Mouse (Mus musculus): ENCODE results near the gene Hmga1b.
"Not testable (repeated sequence)": the region's sequence is repeated elsewhere in the genome, so short reads cannot be mapped to it uniquely, and the experiment has no call there.

Hmga1b gene

DNA sequence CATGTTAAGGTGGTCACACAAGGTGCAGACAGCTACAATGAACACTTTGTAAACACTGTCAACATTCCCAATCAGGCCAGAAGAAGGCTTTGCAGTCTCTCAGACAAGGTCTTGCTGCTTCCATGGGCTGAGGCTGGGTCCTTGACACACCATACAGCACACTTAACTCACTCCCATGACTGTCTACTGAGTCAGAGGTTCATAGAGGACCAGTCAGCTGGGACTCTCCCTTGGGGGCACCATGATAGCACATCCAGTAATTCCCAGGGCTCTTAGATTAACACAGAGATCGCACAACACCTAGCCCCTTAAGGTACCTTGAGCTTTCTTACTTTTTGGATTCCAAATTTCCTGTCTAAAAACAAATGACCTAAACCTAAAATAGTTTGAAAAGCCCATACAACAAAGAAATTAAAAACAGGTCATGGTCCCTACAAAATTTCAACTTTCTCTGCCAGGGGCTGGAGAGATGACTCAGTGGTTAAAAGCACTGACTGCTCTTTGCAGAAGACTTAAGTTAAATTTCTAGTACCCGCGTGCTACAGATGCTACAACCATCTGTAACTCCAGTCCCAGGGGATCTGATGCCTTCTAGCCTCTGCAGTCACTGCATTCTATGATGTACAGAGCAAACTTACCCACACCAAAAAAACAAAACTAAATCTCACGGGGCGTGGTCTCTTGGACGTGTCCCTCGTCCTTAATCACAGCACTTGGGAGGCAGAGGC lies 11.0 kb downstream of the Hmga1b start:
- in situ Hi-C loops (cut with MboI; ENCODE audit: low pct_unique_long_range_greater_than_20kb in 1 of 2, low sequenced_read_pairs in 2 of 2, unreplicated experiment in 1 of 2) = loop anchor here in 1 of 2 experiments (5.0 kb wide), 1 partner anchor 46 kb away; the partner anchor contains the start of gene Dcxr

DNA sequence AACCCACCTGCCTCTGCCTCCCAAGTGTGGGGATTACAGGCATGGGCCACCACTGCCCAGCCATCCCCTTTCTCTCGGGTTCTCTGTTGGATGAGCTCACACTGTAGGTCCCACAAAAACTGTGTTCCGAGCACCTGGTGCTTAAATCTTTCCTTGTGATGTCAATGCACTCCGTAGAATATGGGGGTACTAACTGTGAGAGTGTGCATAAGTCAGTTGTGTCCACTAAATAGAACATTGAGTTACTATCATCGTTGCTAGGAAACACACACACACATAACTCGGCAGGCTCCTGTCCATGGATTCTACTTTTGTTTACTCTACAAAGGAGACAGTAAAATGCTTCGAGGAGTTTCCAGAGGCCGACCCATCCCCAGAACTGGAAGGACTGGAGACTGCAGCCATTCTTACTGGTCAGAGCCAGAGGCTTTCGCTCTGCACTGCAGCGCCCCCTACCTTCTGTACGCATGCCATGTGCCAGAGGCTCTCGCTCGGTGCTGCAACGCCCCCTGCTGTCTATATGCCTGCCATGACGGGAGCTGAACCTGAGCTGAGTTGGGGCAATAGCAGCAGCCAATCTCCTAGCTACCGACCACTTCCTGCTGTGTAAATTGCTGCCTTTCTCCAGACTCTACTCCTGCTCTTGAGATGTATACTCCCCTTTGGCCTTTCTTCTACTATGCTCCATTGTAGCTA lies 13.3 kb downstream of the Hmga1b start:
- in situ Hi-C loops (cut with MboI; ENCODE audit: low pct_unique_long_range_greater_than_20kb in 1 of 2, low sequenced_read_pairs in 2 of 2, unreplicated experiment in 1 of 2) = no loop called here

DNA sequence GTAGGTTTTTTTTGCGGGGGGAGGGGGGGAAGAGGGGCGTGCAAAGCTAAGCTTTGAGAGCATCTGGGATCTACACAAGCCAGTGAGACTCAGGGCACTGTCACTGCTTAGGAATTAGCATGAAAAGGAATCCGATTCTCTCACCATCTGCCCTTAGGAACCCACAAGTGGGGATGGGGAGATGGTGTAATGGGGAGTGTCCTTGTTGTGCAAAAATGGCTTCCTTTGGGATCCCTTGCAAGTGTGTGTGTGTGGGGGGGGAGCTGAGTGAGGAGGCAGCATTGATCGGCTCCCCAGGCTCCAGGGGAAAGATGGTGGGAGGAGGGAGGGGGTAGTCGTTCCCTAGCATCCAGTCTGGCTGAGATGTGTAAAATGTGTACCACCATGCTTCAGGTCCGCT lies 14.5 kb downstream of the Hmga1b start:
- in situ Hi-C loops (cut with MboI; ENCODE audit: low pct_unique_long_range_greater_than_20kb in 1 of 2, low sequenced_read_pairs in 2 of 2, unreplicated experiment in 1 of 2) = no loop called here

DNA sequence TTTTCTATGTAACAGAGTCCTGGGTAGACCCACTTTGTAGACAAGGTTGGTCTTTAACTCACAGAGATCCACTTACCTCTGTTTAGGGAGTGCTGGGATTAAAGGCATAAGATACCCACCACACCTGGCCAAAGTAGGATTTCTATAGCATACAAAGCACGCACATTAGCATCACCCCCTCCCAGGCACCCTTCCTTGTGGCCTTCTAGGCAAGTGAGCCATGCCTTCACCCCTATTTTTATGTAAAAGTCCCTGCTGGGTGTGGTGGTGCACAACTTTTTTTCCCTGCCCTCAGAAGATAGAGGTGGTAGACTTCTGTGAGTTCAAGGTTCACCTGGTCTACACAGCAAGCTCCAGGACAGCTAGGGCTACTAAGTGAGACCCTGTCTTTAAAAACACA lies 17.3 kb downstream of the Hmga1b start:
- in situ Hi-C loops (cut with MboI; ENCODE audit: low pct_unique_long_range_greater_than_20kb in 1 of 2, low sequenced_read_pairs in 2 of 2, unreplicated experiment in 1 of 2) = no loop called here

DNA sequence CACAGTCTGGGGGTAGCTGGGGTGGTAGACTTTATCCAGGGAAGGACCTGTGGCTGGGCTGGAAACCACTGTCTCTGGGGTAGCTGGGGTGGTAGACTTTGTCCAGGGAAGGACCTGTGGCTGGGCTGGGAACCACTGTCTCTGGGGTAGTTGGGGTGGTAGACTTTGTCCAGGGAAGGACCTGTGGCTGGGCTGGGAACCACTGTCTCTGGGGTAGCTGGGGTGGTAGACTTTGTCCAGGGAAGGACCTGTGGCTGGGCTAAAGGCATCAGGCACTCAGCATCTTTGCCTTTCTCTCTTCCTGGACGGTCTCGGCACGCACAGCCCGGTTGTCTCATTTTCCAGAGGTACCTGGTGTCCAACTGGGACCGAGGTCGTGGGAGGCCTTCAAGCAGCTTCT lies 18.8 kb downstream of the Hmga1b start:
- in situ Hi-C loops (cut with MboI; ENCODE audit: low pct_unique_long_range_greater_than_20kb in 1 of 2, low sequenced_read_pairs in 2 of 2, unreplicated experiment in 1 of 2) = not testable (repeated sequence)

DNA sequence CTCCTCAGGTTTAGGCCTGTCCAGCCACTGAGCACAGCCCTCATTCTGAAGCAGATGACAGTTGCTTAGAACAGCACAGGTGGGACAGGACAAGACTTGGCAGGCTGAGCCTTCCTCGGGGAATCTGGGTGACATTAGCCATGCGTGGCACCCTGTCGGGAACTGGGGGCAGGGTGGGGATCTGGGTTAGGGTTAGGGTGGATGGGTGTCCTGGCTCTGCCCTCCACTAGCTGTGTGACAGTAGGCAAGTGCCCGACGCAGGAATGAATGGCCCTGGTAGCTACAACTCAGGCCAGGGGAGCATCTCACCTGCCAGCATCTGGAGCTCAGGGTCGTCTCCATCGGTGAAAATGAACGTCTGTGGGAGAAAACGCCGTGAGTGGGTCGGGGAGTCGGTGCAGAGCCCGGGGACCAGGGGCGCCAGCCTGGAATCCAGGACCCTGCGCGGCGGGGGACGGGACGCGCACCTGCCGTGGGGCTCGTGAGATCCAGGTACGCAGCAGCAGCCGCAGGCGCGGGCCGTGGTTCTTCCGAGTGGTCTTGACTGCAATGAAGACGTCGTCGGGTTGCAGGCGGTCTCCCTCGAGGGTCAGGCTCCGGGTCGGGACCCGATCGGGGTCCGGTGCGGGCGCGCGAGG lies 21.0 kb downstream of the Hmga1b start:
- in situ Hi-C loops (cut with MboI; ENCODE audit: low pct_unique_long_range_greater_than_20kb in 1 of 2, low sequenced_read_pairs in 2 of 2, unreplicated experiment in 1 of 2) = no loop called here

DNA sequence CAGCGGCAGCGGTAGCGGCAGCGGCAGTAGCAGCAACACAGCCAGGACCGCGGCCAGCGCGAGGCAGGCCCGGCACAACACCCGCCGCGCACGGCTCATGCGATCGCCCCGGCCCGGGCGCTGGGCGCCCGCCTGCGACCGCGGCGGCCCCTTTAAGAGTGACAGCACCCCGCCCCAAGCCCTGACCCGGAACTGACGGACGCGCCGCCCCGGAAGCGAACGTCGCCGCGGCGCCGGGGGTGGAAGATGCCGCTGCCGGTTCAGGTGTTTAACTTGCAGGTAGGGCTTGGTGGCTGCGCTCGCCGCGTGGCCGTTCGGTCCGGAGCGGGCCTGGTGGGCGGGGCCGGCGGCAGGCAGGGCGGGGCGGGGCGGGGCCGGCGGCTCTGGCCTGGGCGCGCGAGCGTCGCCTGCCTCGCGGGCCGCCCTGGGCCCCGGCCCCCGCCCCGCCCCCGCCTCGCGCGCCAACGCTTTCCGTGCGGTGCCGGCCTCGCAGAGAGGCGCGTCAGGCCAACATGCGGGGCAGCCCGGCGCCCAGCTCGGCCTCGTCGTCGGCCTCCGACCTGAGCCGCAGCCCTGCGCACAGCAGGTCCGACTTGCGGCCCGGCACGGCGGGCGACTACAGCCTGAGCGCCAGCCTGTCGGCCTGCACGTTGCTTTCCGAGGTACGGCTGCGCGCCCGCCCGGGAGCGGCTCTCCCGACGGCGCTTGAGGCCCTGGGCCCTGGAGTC lies 21.6 kb downstream of the Hmga1b start, which contains the start of the genes Rfng and Gps1:
Gene Rfng (minus strand): TSS at position 144 of the 728 bp plus-strand sequence.
Gene Gps1 (plus strand): TSS at position 209 of the 728 bp plus-strand sequence.
- in situ Hi-C loops (cut with MboI; ENCODE audit: low pct_unique_long_range_greater_than_20kb in 1 of 2, low sequenced_read_pairs in 2 of 2, unreplicated experiment in 1 of 2) = no loop called here

DNA sequence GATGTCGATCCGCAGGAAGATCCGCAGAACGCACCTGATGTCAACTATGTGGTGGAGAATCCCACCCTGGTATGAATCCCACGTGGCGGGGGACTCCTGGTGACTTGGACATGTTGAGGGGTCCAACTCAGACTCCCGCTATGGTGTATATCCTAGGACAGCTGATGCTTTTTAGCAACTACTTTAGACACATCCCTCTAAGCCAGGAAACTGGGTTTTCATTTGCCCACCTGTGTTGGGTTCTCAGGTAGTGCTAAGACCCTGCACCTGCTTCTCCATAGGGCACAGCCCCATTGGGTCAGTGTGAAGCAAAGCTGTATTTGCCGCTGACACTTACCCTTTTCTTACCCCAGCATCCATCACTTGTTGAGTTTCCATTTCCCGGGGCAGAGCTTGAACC lies 22.6 kb downstream of the Hmga1b start:
- in situ Hi-C loops (cut with MboI; ENCODE audit: low pct_unique_long_range_greater_than_20kb in 1 of 2, low sequenced_read_pairs in 2 of 2, unreplicated experiment in 1 of 2) = no loop called here

DNA sequence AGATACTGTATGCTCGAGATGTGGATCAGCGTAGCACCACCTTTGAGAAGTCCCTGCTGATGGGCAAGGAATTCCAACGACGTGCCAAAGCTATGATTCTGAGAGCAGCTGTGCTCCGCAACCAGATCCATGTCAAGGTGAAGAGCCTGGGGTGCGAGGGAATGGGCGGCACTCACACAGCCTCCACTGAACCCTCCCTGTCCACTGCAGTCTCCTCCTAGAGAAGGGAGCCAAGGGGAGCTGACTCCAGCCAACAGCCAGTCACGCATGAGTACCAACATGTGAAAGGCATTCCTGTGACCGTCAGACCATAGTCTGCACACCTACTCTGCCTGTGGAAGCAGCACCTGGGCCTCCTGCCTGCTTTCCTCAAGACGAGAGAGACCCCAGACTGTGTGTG lies 25.9 kb downstream of the Hmga1b start:
- in situ Hi-C loops (cut with MboI; ENCODE audit: low pct_unique_long_range_greater_than_20kb in 1 of 2, low sequenced_read_pairs in 2 of 2, unreplicated experiment in 1 of 2) = not testable (repeated sequence)

DNA sequence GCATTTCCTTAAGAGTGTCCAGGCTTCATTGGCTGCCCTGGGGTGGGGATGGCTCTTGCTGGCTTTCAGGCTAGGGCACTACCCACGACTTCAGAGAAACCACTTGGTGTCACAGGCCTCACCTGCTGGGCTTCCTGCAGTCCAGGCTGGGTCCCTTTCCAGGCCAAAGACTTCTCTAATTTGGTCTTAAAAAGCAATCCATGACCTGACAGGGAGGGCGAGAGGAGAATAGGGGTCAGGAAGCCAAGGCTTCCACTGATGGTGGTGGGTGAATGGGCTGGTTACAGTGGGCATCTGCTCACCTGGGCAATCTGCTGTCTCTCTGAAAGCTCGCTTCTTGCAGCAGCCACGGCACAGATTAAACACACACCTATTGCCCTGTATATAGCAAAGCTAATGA lies 26.8 kb downstream of the Hmga1b start:
- in situ Hi-C loops (cut with MboI; ENCODE audit: low pct_unique_long_range_greater_than_20kb in 1 of 2, low sequenced_read_pairs in 2 of 2, unreplicated experiment in 1 of 2) = no loop called here

DNA sequence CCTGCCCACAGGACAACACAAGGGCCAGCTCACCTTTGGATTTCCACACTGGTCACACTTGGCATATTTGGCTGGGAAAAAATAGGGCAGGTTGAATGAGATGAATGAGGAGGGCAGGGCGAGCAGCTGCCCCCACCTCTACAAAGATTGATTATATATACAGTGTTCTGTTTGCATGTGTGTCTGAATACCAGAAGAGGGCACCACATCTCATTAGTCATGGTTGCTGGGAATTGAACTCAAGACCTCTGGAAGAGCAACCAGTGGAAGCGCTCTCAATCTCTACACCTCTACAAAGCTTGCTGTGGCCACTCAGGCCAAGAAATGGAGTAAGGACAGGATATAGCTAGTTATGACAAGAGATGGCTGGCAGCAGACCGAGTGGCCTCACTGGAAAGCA lies 27.2 kb downstream of the Hmga1b start:
- in situ Hi-C loops (cut with MboI; ENCODE audit: low pct_unique_long_range_greater_than_20kb in 1 of 2, low sequenced_read_pairs in 2 of 2, unreplicated experiment in 1 of 2) = no loop called here

DNA sequence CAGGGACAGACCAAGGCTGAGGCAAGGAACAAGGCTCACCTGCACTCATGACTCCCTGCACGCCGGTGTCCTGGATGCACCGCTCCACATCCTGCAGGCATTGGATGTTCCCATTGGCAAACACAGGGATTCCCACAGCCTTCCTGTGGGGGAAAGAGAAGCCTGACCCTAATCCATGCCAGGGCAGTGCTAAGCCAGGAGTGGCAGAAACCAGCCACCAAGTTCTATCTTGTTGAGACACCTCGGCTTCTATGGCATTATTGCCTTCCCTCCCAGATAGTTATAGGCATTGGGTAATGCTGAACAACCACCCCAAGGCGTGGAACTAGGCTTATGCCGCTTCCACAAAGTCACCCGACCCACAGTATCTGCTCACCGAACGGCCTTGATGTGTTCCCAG lies 30.1 kb downstream of the Hmga1b start:
- in situ Hi-C loops (cut with MboI; ENCODE audit: low pct_unique_long_range_greater_than_20kb in 1 of 2, low sequenced_read_pairs in 2 of 2, unreplicated experiment in 1 of 2) = no loop called here

DNA sequence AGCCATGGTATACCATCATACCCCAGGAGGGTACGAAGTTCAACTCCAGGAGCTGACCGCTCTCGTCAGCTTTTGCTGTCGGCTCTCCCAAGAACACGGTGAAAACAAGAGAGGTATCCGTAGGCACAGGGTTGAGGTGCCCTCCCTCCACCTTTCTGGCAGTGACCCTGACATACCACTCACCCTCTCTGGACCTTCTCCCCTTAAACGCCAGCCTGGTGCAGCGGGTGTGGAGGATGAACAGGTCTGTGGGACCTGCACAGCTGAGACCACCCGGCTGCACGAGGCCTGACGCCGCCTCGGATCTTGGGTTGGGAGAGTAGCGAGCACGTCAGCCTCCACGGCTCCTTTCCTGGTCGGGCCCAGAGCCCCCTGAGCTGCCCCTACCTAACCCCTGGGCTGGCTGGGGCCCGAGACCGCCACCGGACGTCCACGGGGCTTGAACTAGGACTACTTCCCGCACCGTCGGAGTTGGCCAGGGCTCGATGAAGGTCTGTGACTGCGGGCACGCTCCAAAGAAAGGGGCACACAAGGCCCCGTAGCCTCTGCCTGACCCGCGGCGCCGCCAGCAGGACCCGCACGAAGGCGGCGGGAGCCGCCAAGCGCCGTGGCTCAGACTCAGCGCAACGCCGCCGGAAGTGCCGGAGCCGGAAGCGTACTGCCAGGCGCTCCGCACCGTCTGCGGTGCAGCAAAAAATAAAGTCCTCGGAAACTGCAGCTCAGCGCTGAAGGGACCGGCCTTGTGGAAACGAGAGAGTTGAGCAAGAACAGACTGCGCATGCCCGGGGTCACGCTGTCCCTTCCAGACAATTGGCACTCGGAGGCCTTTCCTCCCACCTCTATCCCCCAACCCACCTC lies 33.4 kb downstream of the Hmga1b start, which contains the start of gene Dus1l:
Gene Dus1l (minus strand): TSS at position 648 of the 858 bp plus-strand sequence.
- in situ Hi-C loops (cut with MboI; ENCODE audit: low pct_unique_long_range_greater_than_20kb in 1 of 2, low sequenced_read_pairs in 2 of 2, unreplicated experiment in 1 of 2) = no loop called here

DNA sequence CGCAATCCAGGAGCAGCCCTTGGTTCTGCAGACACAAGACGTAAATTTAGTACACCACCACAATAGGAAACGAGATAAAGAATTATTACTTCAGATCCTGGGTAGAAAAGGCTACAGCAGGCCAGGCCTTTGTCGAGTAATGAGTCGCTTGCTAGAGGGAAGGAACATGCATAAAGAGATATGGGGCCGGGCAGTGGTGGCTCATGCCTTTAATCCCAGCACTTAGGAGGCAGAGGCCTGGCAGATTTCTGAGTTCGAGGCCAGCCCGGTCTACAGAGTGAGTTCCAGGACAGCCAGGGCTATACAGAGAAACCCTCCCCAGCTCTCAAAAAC lies 34.0 kb downstream of the Hmga1b start:
- in situ Hi-C loops (cut with MboI; ENCODE audit: low pct_unique_long_range_greater_than_20kb in 1 of 2, low sequenced_read_pairs in 2 of 2, unreplicated experiment in 1 of 2) = no loop called here

DNA sequence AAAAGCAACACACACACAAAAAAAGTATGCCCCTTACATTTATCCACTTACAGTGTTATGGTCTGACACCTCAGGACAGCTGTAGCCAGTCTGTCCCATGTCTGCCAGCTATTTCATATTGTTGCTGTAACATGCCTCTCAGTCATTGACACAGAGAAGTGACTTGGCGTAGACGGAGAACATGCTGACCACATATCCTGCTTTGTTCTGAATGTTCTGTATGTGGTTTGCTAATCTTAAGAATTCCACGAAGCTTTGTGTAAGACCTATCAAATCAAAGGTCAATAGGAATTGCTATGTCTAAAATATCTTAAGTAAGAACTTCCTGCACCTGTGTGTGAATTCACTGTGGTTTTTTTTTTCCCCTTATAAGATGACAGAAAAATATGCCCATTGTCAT lies 35.6 kb downstream of the Hmga1b start:
- in situ Hi-C loops (cut with MboI; ENCODE audit: low pct_unique_long_range_greater_than_20kb in 1 of 2, low sequenced_read_pairs in 2 of 2, unreplicated experiment in 1 of 2) = no loop called here

DNA sequence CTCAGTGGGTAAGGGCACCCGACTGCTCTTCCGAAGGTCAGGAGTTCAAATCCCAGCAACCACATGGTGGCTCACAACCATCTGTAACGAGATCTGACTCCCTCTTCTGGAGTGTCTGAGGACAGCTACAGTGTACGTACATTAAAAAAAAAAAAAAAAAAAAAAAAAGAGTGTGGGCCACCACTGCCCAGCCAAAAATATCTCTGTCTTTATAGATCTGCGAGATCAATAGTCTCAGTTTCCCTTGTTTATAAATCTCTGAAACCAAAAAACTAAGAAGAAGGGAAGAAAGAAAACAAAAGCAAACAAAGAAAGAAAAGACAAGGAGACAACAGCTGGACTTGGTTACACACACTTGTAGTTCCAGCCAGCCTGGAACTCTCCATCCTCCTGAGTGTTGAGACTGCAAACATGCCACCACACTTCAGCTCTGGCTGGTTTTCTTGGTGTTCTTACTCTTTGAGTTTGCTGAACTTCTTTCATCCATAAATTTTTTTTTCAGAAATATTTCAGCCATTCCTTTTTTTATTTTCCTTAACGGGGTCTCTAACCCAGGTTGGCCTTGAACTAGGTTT lies 36.8 kb downstream of the Hmga1b start:
- in situ Hi-C loops (cut with MboI; ENCODE audit: low pct_unique_long_range_greater_than_20kb in 1 of 2, low sequenced_read_pairs in 2 of 2, unreplicated experiment in 1 of 2) = no loop called here

DNA sequence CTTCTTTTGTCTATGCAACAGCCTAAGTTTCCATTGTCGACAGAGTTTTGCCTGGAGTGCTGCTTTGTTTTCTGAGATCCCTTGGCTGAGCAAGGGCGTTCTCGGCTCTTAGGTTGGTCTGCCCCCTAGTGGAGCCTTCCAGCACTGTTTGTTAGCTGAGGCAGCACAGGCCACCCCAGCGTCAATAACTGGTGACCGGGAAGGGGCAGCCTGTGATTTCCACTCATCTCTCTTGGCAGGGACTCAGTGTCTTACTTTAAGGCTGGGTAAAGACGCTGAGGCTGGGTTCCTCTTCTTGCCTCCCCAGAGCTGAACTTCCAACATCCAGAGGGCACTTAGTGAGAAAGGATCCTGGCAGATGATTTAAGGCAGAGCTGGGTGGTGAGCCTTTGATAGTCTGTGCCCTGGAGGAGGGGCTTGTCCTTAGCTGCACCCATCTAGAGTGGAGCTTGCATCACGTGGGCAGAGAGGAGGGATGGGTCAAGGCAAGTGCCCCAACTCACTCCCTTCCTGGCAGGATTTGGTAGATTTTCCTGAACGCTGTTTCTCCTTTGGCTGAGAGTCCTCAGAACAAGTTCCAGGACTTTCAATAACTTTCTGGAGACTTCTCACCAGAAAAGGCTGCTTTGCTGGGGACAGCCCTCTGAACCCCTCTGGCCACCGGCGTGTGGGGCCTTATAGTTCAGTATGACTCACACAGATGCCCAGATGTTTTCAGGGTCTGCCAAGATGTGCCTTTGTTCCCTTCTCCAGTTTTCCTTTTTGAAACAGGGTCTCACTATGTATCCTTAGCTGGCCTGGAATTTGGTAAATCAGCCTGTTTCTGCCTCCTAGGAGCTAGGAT lies 37.7 kb downstream of the Hmga1b start:
- in situ Hi-C loops (cut with MboI; ENCODE audit: low pct_unique_long_range_greater_than_20kb in 1 of 2, low sequenced_read_pairs in 2 of 2, unreplicated experiment in 1 of 2) = no loop called here
